11 mouse cellular contexts compared by ENCODE assay signal in the genomic region with DNA sequence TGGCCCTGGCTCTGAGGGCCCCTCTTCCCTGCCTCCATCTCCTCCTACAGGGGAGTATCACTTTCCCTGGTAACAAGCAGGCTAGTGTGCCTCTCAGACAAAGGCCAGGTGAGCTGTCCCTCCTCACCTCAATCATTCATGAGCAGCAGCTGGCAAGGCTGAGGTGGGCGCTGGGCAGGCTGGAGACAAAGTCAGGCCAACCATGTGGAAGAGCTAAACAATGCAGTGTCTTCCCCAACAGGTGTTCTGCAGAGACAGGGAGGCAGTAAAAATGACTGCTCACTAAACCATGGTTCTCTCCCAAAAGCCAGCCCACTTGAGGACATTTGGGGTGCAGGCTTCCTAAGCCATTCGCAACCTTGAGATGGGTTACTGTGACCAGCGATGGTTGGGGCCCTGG. TPM values are rescaled to one million over a fixed set of nuclear protein-coding genes. Genes with fewer than 3 reads are reported as not detected.
A peak's percentile ranks its signal among the peaks of the same experiment; 100 is the strongest.
DNase-seq lines count a peak whose midpoint lies in the region; ATAC-seq and TF ChIP-seq lines count a peak whose summit lies in the region.
"Had no signal": no experiment of that assay in that cellular context is flagged by ENCODE, and none has a peak within 500 bp of the region (broad histone marks: within the 10 kb centered on the region; RNA-seq: fewer than 3 reads in every experiment).

No protein-coding gene starts in this region.

- peak overlapping the region; percentile 65; the same call in 1 of the 2 replicates for H3K9ac ChIP-seq in kidney, postnatal 0 days (ENCODE audit: low read depth, low read length)
- peak overlapping the region; percentile 84; the same call in 1 of the 2 replicates for H3K9ac ChIP-seq in embryonic facial prominence, embryonic 11.5 days (replicated peaks; ENCODE audit: low read length)
- H3K9ac ChIP-seq in hindbrain, postnatal 0 days (replicated peaks; ENCODE audit: low read length) = 0 out of 2 replicates have a peak overlapping the region, but pooled peaks have one; percentile 17
- H3K9ac ChIP-seq in midbrain, embryonic 16.5 days (ENCODE audit: low read depth, low read length) = peak overlapping the region; percentile 86

- no peaks in the 10 kb centered on the region for H3K27me3 ChIP-seq in kidney, postnatal 0 days (ENCODE audit: insufficient read depth, low read length)
- no peaks in the 10 kb centered on the region for H3K27me3 ChIP-seq in embryonic facial prominence, embryonic 11.5 days (ENCODE audit: control insufficient read depth, insufficient read depth, low read length)
- H3K27me3 ChIP-seq in hindbrain, postnatal 0 days (ENCODE audit: insufficient read depth, low read length) = no peaks in the 10 kb centered on the region
- no peaks in the 10 kb centered on the region for H3K27me3 ChIP-seq in midbrain, embryonic 16.5 days (ENCODE audit: control insufficient read depth, insufficient read depth, low read depth, low read length)
- H3K27me3 ChIP-seq: Patski had no signal

- H3K4me2 ChIP-seq in kidney, postnatal 0 days (ENCODE audit: low read length) = peak overlapping the region; percentile 11; the same call in 1 of the 2 replicates
- H3K4me2 ChIP-seq in embryonic facial prominence, embryonic 11.5 days (ENCODE audit: low read depth, low read length) = peak overlapping the region; percentile 79
- 0 out of 2 replicates have a peak overlapping the region, but pooled peaks have one; percentile 71 for H3K4me2 ChIP-seq in hindbrain, postnatal 0 days (ENCODE audit: low read depth, low read length)
- peak overlapping the region; percentile 91; the same call in 1 of the 2 replicates for H3K4me2 ChIP-seq in midbrain, embryonic 16.5 days (ENCODE audit: low read length)

- no peak for ATAC-seq in kidney, postnatal 0 days (replicated peaks; ENCODE audit: low FRiP score, low read depth)
- no peak for ATAC-seq in embryonic facial prominence, embryonic 11.5 days (replicated peaks; ENCODE audit: insufficient number of reproducible peaks, low FRiP score, low TSS enrichment, low read depth)
- no peak for ATAC-seq in hindbrain, postnatal 0 days
- no peak for ATAC-seq in midbrain, embryonic 16.5 days
- ATAC-seq: Patski had no signal

- H3K27ac ChIP-seq in kidney, postnatal 0 days = peak overlapping the region; percentile 99
- peak overlapping the region; percentile 99 for H3K27ac ChIP-seq in embryonic facial prominence, embryonic 11.5 days (replicated peaks; ENCODE audit: low read depth, low read length)
- H3K27ac ChIP-seq in hindbrain, postnatal 0 days = peak overlapping the region; percentile 100
- peak overlapping the region; percentile 96 for H3K27ac ChIP-seq in midbrain, embryonic 16.5 days (ENCODE audit: low read length)

- H3K4me3 ChIP-seq in kidney, postnatal 0 days (replicated peaks; ENCODE audit: low read depth, low read length) = no peak overlapping the region
- H3K4me3 ChIP-seq in embryonic facial prominence, embryonic 11.5 days (ENCODE audit: low read depth, low read length) = no peak overlapping the region
- H3K4me3 ChIP-seq in hindbrain, postnatal 0 days (ENCODE audit: low read length) = no peak overlapping the region
- no peak overlapping the region for H3K4me3 ChIP-seq in midbrain, embryonic 16.5 days (ENCODE audit: low read depth, low read length)

- intact Hi-C loops in left cerebral cortex, postnatal 4 days (cut with DNase I) = no loop called here

- TF ChIP-seq CTCF in kidney, postnatal 0 days (IDR thresholded peaks at IDR 0.05; ENCODE audit: low read depth) = no peak
- no peak for TF ChIP-seq CTCF in hindbrain, postnatal 0 days (IDR thresholded peaks at IDR 0.05; ENCODE audit: low read depth)

- peaks cover 20% of the 10 kb centered on the region for H3K4me1 ChIP-seq in kidney, postnatal 0 days (replicated peaks; ENCODE audit: insufficient read depth, low read length)
- H3K4me1 ChIP-seq in embryonic facial prominence, embryonic 11.5 days (ENCODE audit: control insufficient read depth, insufficient read depth, low read length) = peaks cover 20% of the 10 kb centered on the region
- peaks cover 31% of the 10 kb centered on the region for H3K4me1 ChIP-seq in hindbrain, postnatal 0 days (ENCODE audit: insufficient read depth, low read length)
- peaks cover 34% of the 10 kb centered on the region for H3K4me1 ChIP-seq in midbrain, embryonic 16.5 days (ENCODE audit: control insufficient read depth, insufficient read depth, low read length)

- 51% methylated on average over 3 of the region's 3 CpGs for WGBS in kidney, postnatal 0 days
- 69% methylated on average over 3 of the region's 3 CpGs for WGBS in embryonic facial prominence, embryonic 11.5 days
- 73% methylated on average over 3 of the region's 3 CpGs for WGBS in hindbrain, postnatal 0 days
- WGBS in midbrain, embryonic 16.5 days = 79% methylated on average over 3 of the region's 3 CpGs

- DNase-seq in kidney, postnatal 0 days (ENCODE audit: low spot score) = no peak
- no peak for DNase-seq in kidney, postnatal 25 days
- DNase-seq in embryonic facial prominence, embryonic 11.5 days (ENCODE audit: low spot score) = no peak
- no peak for DNase-seq in hindbrain, postnatal 0 days (ENCODE audit: low spot score)
- no peak for DNase-seq in layer of hippocampus, postnatal 25 days (ENCODE audit: extremely low spot score in 1 of 2, low spot score in 1 of 2)
- DNase-seq in retina, embryonic 14.5 days (ENCODE audit: low spot score) = no peak
- no peak for DNase-seq in left cerebral cortex, postnatal 4 days

- H3K36me3 ChIP-seq in kidney, postnatal 0 days (ENCODE audit: insufficient read depth, low read length) = no peaks in the 10 kb centered on the region
- no peaks in the 10 kb centered on the region; the same call in 1 of the 2 replicates for H3K36me3 ChIP-seq in embryonic facial prominence, embryonic 11.5 days (replicated peaks; ENCODE audit: control insufficient read depth, insufficient read depth, low read depth, low read length)
- H3K36me3 ChIP-seq in hindbrain, postnatal 0 days (ENCODE audit: insufficient read depth, low read length) = no peaks in the 10 kb centered on the region
- H3K36me3 ChIP-seq in midbrain, embryonic 16.5 days (ENCODE audit: control insufficient read depth, insufficient read depth, low read length) = no peaks in the 10 kb centered on the region

- no peaks in the 10 kb centered on the region for H3K9me3 ChIP-seq in kidney, postnatal 0 days (replicated peaks; ENCODE audit: low read length)
- H3K9me3 ChIP-seq in embryonic facial prominence, embryonic 11.5 days (replicated peaks; ENCODE audit: control insufficient read depth, low read length) = no peaks in the 10 kb centered on the region
- H3K9me3 ChIP-seq in hindbrain, postnatal 0 days (ENCODE audit: low read length) = no peaks in the 10 kb centered on the region
- H3K9me3 ChIP-seq in midbrain, embryonic 16.5 days (replicated peaks; ENCODE audit: control insufficient read depth, low read length, poor library complexity, severe bottlenecking) = no peaks in the 10 kb centered on the region

RNA-seq across cellular contexts. Expression of a gene that starts 2.6 kb away (rescaled TPM):
- polyA plus RNA-seq in kidney, postnatal 0 days (2015; fragmentation: Nextera tagmentation; extraction: Ambion mirVana) = 220 and 238 TPM in 2 replicates
- 237 and 257 TPM in 2 replicates for polyA plus RNA-seq in embryonic facial prominence, embryonic 11.5 days (2014; fragmentation: Nextera tagmentation; extraction: Ambion mirVana)
- total RNA-seq in hindbrain, postnatal 0 days (2014; rRNA removed) = 166 and 173 TPM in 2 replicates
- 58.9 and 65.5 TPM in 2 replicates for polyA plus RNA-seq in hindbrain, postnatal 0 days (2015; fragmentation: Nextera tagmentation; extraction: Ambion mirVana)
- polyA plus RNA-seq in midbrain, embryonic 16.5 days (2015; fragmentation: Nextera tagmentation; extraction: Ambion mirVana) = 58.8 and 65.1 TPM in 2 replicates
- 10 to 100 TPM; 44.0 to 66.0 TPM for total RNA-seq in layer of hippocampus, postnatal 25 days (2021)
- 10 to 100 TPM; 91.7 to 92.7 TPM for total RNA-seq in left cerebral cortex, postnatal 4 days (2021)

RNA-seq across cellular contexts. Expression of a gene that starts 22.6 kb away (rescaled TPM):
- polyA plus RNA-seq in kidney, postnatal 0 days (2015; fragmentation: Nextera tagmentation; extraction: Ambion mirVana) = 6.5 and 7.9 TPM in 2 replicates
- polyA plus RNA-seq in embryonic facial prominence, embryonic 11.5 days (2014; fragmentation: Nextera tagmentation; extraction: Ambion mirVana) = 10.9 and 11.2 TPM in 2 replicates
- total RNA-seq in hindbrain, postnatal 0 days (2014; rRNA removed) = 9.4 and 20.5 TPM in 2 replicates
- polyA plus RNA-seq in hindbrain, postnatal 0 days (2015; fragmentation: Nextera tagmentation; extraction: Ambion mirVana) = 11.6 and 11.8 TPM in 2 replicates
- 12.5 and 12.7 TPM in 2 replicates for polyA plus RNA-seq in midbrain, embryonic 16.5 days (2015; fragmentation: Nextera tagmentation; extraction: Ambion mirVana)
- total RNA-seq in layer of hippocampus, postnatal 25 days (2021) = 1 to 10 TPM; 1.1 to 1.4 TPM
- 1 to 10 TPM; 6.9 to 7.0 TPM for total RNA-seq in left cerebral cortex, postnatal 4 days (2021)

RNA-seq across cellular contexts. Expression of a gene that starts 22.8 kb away (rescaled TPM):
- polyA plus RNA-seq in kidney, postnatal 0 days (2015; fragmentation: Nextera tagmentation; extraction: Ambion mirVana) = 37.0 and 41.5 TPM in 2 replicates
- 78.3 and 85.8 TPM in 2 replicates for polyA plus RNA-seq in embryonic facial prominence, embryonic 11.5 days (2014; fragmentation: Nextera tagmentation; extraction: Ambion mirVana)
- total RNA-seq in hindbrain, postnatal 0 days (2014; rRNA removed) = 487 and 541 TPM in 2 replicates
- 268 and 283 TPM in 2 replicates for polyA plus RNA-seq in hindbrain, postnatal 0 days (2015; fragmentation: Nextera tagmentation; extraction: Ambion mirVana)
- polyA plus RNA-seq in midbrain, embryonic 16.5 days (2015; fragmentation: Nextera tagmentation; extraction: Ambion mirVana) = 471 and 472 TPM in 2 replicates
- total RNA-seq in layer of hippocampus, postnatal 25 days (2021) = 10 to 100 TPM; 32.4 to 34.4 TPM
- 100 to 1,000 TPM; 277 to 305 TPM for total RNA-seq in left cerebral cortex, postnatal 4 days (2021)

RNA-seq across cellular contexts. Expression of a gene that starts 30.9 kb away (rescaled TPM):
- polyA plus RNA-seq in kidney, postnatal 0 days (2015; fragmentation: Nextera tagmentation; extraction: Ambion mirVana) = 24.5 and 24.8 TPM in 2 replicates
- 0.39 and 0.82 TPM in 2 replicates for polyA plus RNA-seq in embryonic facial prominence, embryonic 11.5 days (2014; fragmentation: Nextera tagmentation; extraction: Ambion mirVana)
- 0.05 and 0.22 TPM in 2 replicates for total RNA-seq in hindbrain, postnatal 0 days (2014; rRNA removed)
- polyA plus RNA-seq in hindbrain, postnatal 0 days (2015; fragmentation: Nextera tagmentation; extraction: Ambion mirVana) = 0.33 TPM in 1 of 2 replicates, not detected in the other
- 0.34 and 0.73 TPM in 2 replicates for polyA plus RNA-seq in midbrain, embryonic 16.5 days (2015; fragmentation: Nextera tagmentation; extraction: Ambion mirVana)
- under 1 TPM; 0.66 to 0.89 TPM for total RNA-seq in layer of hippocampus, postnatal 25 days (2021)
- total RNA-seq in left cerebral cortex, postnatal 4 days (2021) = under 1 TPM; 0.46 to 0.76 TPM
- total RNA-seq: megakaryocyte-erythroid progenitor cell, adult 5-6 weeks had no signal
- polyA plus RNA-seq: erythroblast, embryonic 14.5 days had no signal

RNA-seq across cellular contexts. Expression of a gene that starts 34.4 kb away (rescaled TPM):
- polyA plus RNA-seq in kidney, postnatal 0 days (2015; fragmentation: Nextera tagmentation; extraction: Ambion mirVana) = 0.14 TPM in 1 of 2 replicates, not detected in the other
- polyA plus RNA-seq in embryonic facial prominence, embryonic 11.5 days (2014; fragmentation: Nextera tagmentation; extraction: Ambion mirVana) = 0.50 and 0.88 TPM in 2 replicates
- not detected in 2 replicates for total RNA-seq in hindbrain, postnatal 0 days (2014; rRNA removed)
- 0.24 TPM in 1 of 2 replicates, not detected in the other for polyA plus RNA-seq in hindbrain, postnatal 0 days (2015; fragmentation: Nextera tagmentation; extraction: Ambion mirVana)
- polyA plus RNA-seq in midbrain, embryonic 16.5 days (2015; fragmentation: Nextera tagmentation; extraction: Ambion mirVana) = not detected in 2 replicates
- total RNA-seq in layer of hippocampus, postnatal 25 days (2021) = not detected
- total RNA-seq in left cerebral cortex, postnatal 4 days (2021) = not detected
- polyA plus RNA-seq: Patski had no signal

Comparison
In these comparisons a context has a peak if more than half of its experiments do, and no peak if none do; other contexts are left out.
1. H3K4me2 ChIP-seq: peak in every context shown above with its lines; median percentile 91 in midbrain, embryonic 16.5 days; 79 in embryonic facial prominence, embryonic 11.5 days; 71 in hindbrain, postnatal 0 days; 11 in kidney, postnatal 0 days.
2. H3K9ac ChIP-seq: peak in every context shown above with its lines; median percentile 86 in midbrain, embryonic 16.5 days; 84 in embryonic facial prominence, embryonic 11.5 days; 65 in kidney, postnatal 0 days; 17 in hindbrain, postnatal 0 days.